Mouse (Mus musculus) liver, embryonic 12.5 days (tissue): Measurements from ENCODE around the gene Grsf1. TPM values are rescaled to one million over a fixed set of nuclear protein-coding genes. Genes with fewer than 3 reads are reported as not detected.

ENCODE experiments used
- ATAC-seq: fragments of 200-750 bp; cut with Nextera tagmentation; 2 replicates; pipeline ENCODE4 v1.8.0; 2017; ENCODE audit warnings: moderate number of reproducible peaks, mild to moderate bottlenecking, moderate library complexity
- H3K27ac ChIP-seq: fragments of 300-500 bp; sonication (generic); 2 replicates; pipeline ENCODE4 v1.5.1; 2016; ENCODE audit warnings: mild to moderate bottlenecking
- H3K27me3 ChIP-seq: fragments of 300-500 bp; sonication (generic); replicated peaks from 2 replicates; pipeline ENCODE4 v1.6.1; 2016; ENCODE audit warnings: mild to moderate bottlenecking, moderate library complexity
- H3K36me3 ChIP-seq: fragments of 300-500 bp; sonication (generic); 2 replicates; pipeline ENCODE4 v1.6.1; 2016; ENCODE audit warnings: mild to moderate bottlenecking, moderate library complexity
- H3K4me1 ChIP-seq: fragments of 300-500 bp; sonication (generic); 2 replicates; pipeline ENCODE4 v1.6.1; 2016
- H3K4me2 ChIP-seq: fragments of 300-500 bp; sonication (generic); 2 replicates; pipeline ENCODE4 v1.6.1; 2016; ENCODE audit warnings: mild to moderate bottlenecking, moderate library complexity
- H3K4me3 ChIP-seq: fragments of 300-500 bp; sonication (generic); 2 replicates; pipeline ENCODE4 v1.5.1; 2016; ENCODE audit warnings: mild to moderate bottlenecking, moderate library complexity
- H3K9ac ChIP-seq: fragments of 300-500 bp; sonication (generic); 2 replicates; pipeline ENCODE4 v1.6.1; 2016; ENCODE audit warnings: mild to moderate bottlenecking, moderate library complexity
- H3K9me3 ChIP-seq: fragments of 300-500 bp; sonication (generic); replicated peaks from 2 replicates; pipeline ENCODE4 v1.6.1; 2016; ENCODE audit warnings: mild to moderate bottlenecking, moderate library complexity
- WGBS: fragments of 180-500 bp; shearing (Covaris S2); methylation state at CpG from one replicate; pipeline ENCODE4 v1.1.7; 2016; ENCODE audit not compliant: insufficient replicate concordance; 5-methylcytosine and 5-hydroxymethylcytosine counted together
- polyA plus RNA-seq: library from polyadenylated mRNA; unstranded; fragments of >200 nt; fragmentation: Nextera tagmentation; extraction: Ambion mirVana; gene quantifications from 2 replicates; pipeline ENCODE4 v1.2.1, GENCODE M21; 2016

Grsf1 gene
- 47.0 and 48.6 TPM in 2 replicates for polyA plus RNA-seq

- Histone ChIP-seq H3K4me2 (peak within 1 kb of the TSS; percentile 94), H3K36me3 (peaks cover 30% of the 10 kb centered on the region), H3K4me1 (peaks cover 46% of the 10 kb centered on the region), H3K9me3 (no peaks in the 10 kb centered on the region), H3K4me3 (peak within 1 kb of the TSS; percentile 93), H3K27ac (peak within 1 kb of the TSS; percentile 95), H3K27me3 (0 out of 2 replicates have a peak, but pooled peaks cover 3% of the 10 kb centered on the region), H3K9ac (peak within 1 kb of the TSS; percentile 97)
- under 1% methylated on average over 101 of the region's 127 CpGs for WGBS
- peak; percentile 93 for ATAC-seq
These were observed at the start of gene Grsf1 for GRCm38 (mm10) chr5:88675443-88676387. TSS of gene Grsf1 (minus strand) at chr5:88676171.

GRCm38 (mm10) chr5:88724030-88724429, 48.1 kb upstream of the Grsf1 start:
- H3K27ac ChIP-seq = peak overlapping the region; percentile 96
- H3K4me3 ChIP-seq = peak overlapping the region; percentile 97
- H3K9me3 ChIP-seq = no peaks in the 10 kb centered on the region
- H3K27me3 ChIP-seq = no peaks in the 10 kb centered on the region
- ATAC-seq = peak; percentile 84
- H3K4me1 ChIP-seq = peaks cover 67% of the 10 kb centered on the region
- H3K36me3 ChIP-seq = peaks cover 13% of the 10 kb centered on the region
- H3K4me2 ChIP-seq = peak overlapping the region; percentile 91
- WGBS = 14% methylated on average over 3 of the region's 3 CpGs
- peak overlapping the region; percentile 99; the same call in 1 of the 2 replicates for H3K9ac ChIP-seq

GRCm38 (mm10) chr5:88722213-88722600, 46.2 kb upstream of the Grsf1 start:
- 8% methylated on average over 4 of the region's 4 CpGs for WGBS
- Histone ChIP-seq H3K4me1 (peaks cover 58% of the 10 kb centered on the region), H3K36me3 (peaks cover 8% of the 10 kb centered on the region), H3K9me3 (no peaks in the 10 kb centered on the region), H3K4me3 (peak overlapping the region; percentile 97), H3K4me2 (peak overlapping the region; percentile 91), H3K9ac (peak overlapping the region; percentile 99), H3K27ac (peak overlapping the region; percentile 96), H3K27me3 (no peaks in the 10 kb centered on the region)
- ATAC-seq = no peak

GRCm38 (mm10) chr5:88721565-88722212, 45.7 kb upstream of the Grsf1 start:
- peak overlapping the region; percentile 96 for H3K27ac ChIP-seq
- peaks cover 8% of the 10 kb centered on the region for H3K36me3 ChIP-seq
- ATAC-seq = peak; percentile 53
- WGBS = 1% methylated on average over 31 of the region's 31 CpGs
- H3K9ac ChIP-seq = peak overlapping the region; percentile 99
- H3K27me3 ChIP-seq = no peaks in the 10 kb centered on the region
- H3K4me2 ChIP-seq = peak overlapping the region; percentile 91
- peak overlapping the region; percentile 97 for H3K4me3 ChIP-seq
- peaks cover 53% of the 10 kb centered on the region for H3K4me1 ChIP-seq
- H3K9me3 ChIP-seq = no peaks in the 10 kb centered on the region

GRCm38 (mm10) chr5:88721003-88721475, 45.1 kb upstream of the Grsf1 start:
- peaks cover 6% of the 10 kb centered on the region for H3K36me3 ChIP-seq
- H3K9me3 ChIP-seq = no peaks in the 10 kb centered on the region
- peak overlapping the region; percentile 91 for H3K4me2 ChIP-seq
- peak; percentile 22 for ATAC-seq
- H3K4me3 ChIP-seq = peak overlapping the region; percentile 97
- peak overlapping the region; percentile 99 for H3K9ac ChIP-seq
- H3K27me3 ChIP-seq = no peaks in the 10 kb centered on the region
- peaks cover 48% of the 10 kb centered on the region for H3K4me1 ChIP-seq
- peak overlapping the region; percentile 96 for H3K27ac ChIP-seq
- WGBS = under 1% methylated on average over 33 of the region's 38 CpGs

GRCm38 (mm10) chr5:88720116-88721002, 44.4 kb upstream of the Grsf1 start, which contains the start of gene Mob1b:
TSS of gene Mob1b (plus strand) at chr5:88720855.
- Histone ChIP-seq H3K27ac (peak within 1 kb of the TSS; percentile 96), H3K9ac (peak within 1 kb of the TSS; percentile 99), H3K4me2 (peak within 1 kb of the TSS; percentile 91), H3K4me3 (peak within 1 kb of the TSS; percentile 97), H3K27me3 (no peaks in the 10 kb centered on the region), H3K36me3 (0 out of 2 replicates have a peak, but pooled peaks cover 3% of the 10 kb centered on the region), H3K9me3 (no peaks in the 10 kb centered on the region), H3K4me1 (peaks cover 42% of the 10 kb centered on the region)
- ATAC-seq = peak; percentile 86
- WGBS = under 1% methylated on average over 48 of the region's 54 CpGs

- Histone ChIP-seq H3K9ac (no peak overlapping the region), H3K4me3 (no peak overlapping the region), H3K27ac (no peak overlapping the region), H3K36me3 (no peaks in the 10 kb centered on the region), H3K4me2 (no peak overlapping the region), H3K9me3 (no peaks in the 10 kb centered on the region), H3K27me3 (no peaks in the 10 kb centered on the region), H3K4me1 (peaks cover 10% of the 10 kb centered on the region)
- WGBS = 73% methylated on average over 2 of the region's 2 CpGs
- ATAC-seq = no peak
These were observed 41.0 kb upstream of the Grsf1 start for GRCm38 (mm10) chr5:88716983-88717382.

- H3K36me3 ChIP-seq = no peaks in the 10 kb centered on the region
- H3K9me3 ChIP-seq = no peaks in the 10 kb centered on the region
- H3K27me3 ChIP-seq = no peaks in the 10 kb centered on the region
- H3K27ac ChIP-seq = no peak overlapping the region
- no peak for ATAC-seq
- no peak overlapping the region for H3K9ac ChIP-seq
- no peak overlapping the region for H3K4me2 ChIP-seq
- 73% methylated on average over 6 of the region's 6 CpGs for WGBS
- H3K4me1 ChIP-seq = no peaks in the 10 kb centered on the region
- no peak overlapping the region for H3K4me3 ChIP-seq
These were observed 36.4 kb upstream of the Grsf1 start for GRCm38 (mm10) chr5:88712328-88712727.

- H3K4me2 ChIP-seq = no peak overlapping the region
These were observed 35.8 kb upstream of the Grsf1 start for GRCm38 (mm10) chr5:88711618-88712224.

GRCm38 (mm10) chr5:88711128-88711527, 35.2 kb upstream of the Grsf1 start:
- Histone ChIP-seq H3K4me3 (no peak overlapping the region), H3K36me3 (no peaks in the 10 kb centered on the region), H3K27me3 (no peaks in the 10 kb centered on the region), H3K27ac (no peak overlapping the region), H3K4me2 (no peak overlapping the region), H3K4me1 (no peaks in the 10 kb centered on the region), H3K9me3 (no peaks in the 10 kb centered on the region), H3K9ac (no peak overlapping the region)
- no peak for ATAC-seq

More at GRCm38 (mm10) chr5:88711618-88712224, 35.8 kb upstream of the Grsf1 start:
- H3K9me3 ChIP-seq = no peaks in the 10 kb centered on the region
- H3K4me1 ChIP-seq = no peaks in the 10 kb centered on the region
- no peak for ATAC-seq
- no peak overlapping the region for H3K9ac ChIP-seq
- H3K27me3 ChIP-seq = no peaks in the 10 kb centered on the region
- no peaks in the 10 kb centered on the region for H3K36me3 ChIP-seq
- H3K4me3 ChIP-seq = no peak overlapping the region
- no peak overlapping the region for H3K27ac ChIP-seq
- 51% methylated on average over 10 of the region's 10 CpGs for WGBS

- H3K9me3 ChIP-seq = no peaks in the 10 kb centered on the region
- H3K9ac ChIP-seq = no peak overlapping the region
- WGBS = 72% methylated on average over 4 of the region's 4 CpGs
- H3K36me3 ChIP-seq = no peaks in the 10 kb centered on the region
- ATAC-seq = no peak
- no peak overlapping the region for H3K4me3 ChIP-seq
- H3K4me1 ChIP-seq = no peaks in the 10 kb centered on the region
- H3K27me3 ChIP-seq = no peaks in the 10 kb centered on the region
- no peak overlapping the region for H3K4me2 ChIP-seq
- no peak overlapping the region for H3K27ac ChIP-seq
These were observed 27.6 kb upstream of the Grsf1 start for GRCm38 (mm10) chr5:88703551-88703950.
